Mouse (Mus musculus) heart, embryonic 16.5 days (tissue): ENCODE data around the gene Ppil4. TPM values are rescaled to one million over a fixed set of nuclear protein-coding genes. Genes with fewer than 3 reads are reported as not detected.

Source experiments
- ATAC-seq: fragments of 200-750 bp; cut with Nextera tagmentation; replicated peaks from 2 replicates; pipeline ENCODE4 v1.8.0; 2017; ENCODE audit warnings: moderate number of reproducible peaks; ENCODE audit not compliant: insufficient read depth, low FRiP score; ENCODE audit errors: extremely low read depth
- H3K27ac ChIP-seq: fragments of 300-500 bp; sonication (generic); 2 replicates; pipeline ENCODE4 v1.5.1; 2014; ENCODE audit warnings: mild to moderate bottlenecking, low read length, control low read depth, moderate library complexity
- H3K27me3 ChIP-seq: fragments of 300-500 bp; sonication (generic); 2 replicates; pipeline ENCODE4 v1.6.1; 2014; ENCODE audit warnings: low read length, mixed read lengths; ENCODE audit not compliant: control insufficient read depth, insufficient read depth
- H3K36me3 ChIP-seq: fragments of 300-500 bp; sonication (generic); 2 replicates; pipeline ENCODE4 v1.6.1; 2014; ENCODE audit not compliant: control insufficient read depth, insufficient read depth
- H3K4me1 ChIP-seq: fragments of 300-500 bp; sonication (generic); 2 replicates; pipeline ENCODE4 v1.6.1; 2014; ENCODE audit warnings: low read length, mixed read lengths; ENCODE audit not compliant: control insufficient read depth, insufficient read depth
- H3K4me2 ChIP-seq: fragments of 300-500 bp; sonication (generic); 2 replicates; pipeline ENCODE4 v1.6.1; 2014; ENCODE audit warnings: low read depth, mild to moderate bottlenecking, control low read depth, low read length
- H3K4me3 ChIP-seq: fragments of 300-500 bp; sonication (generic); 2 replicates; pipeline ENCODE4 v1.5.1; 2014; ENCODE audit warnings: mild to moderate bottlenecking, control low read depth, low read length
- H3K9ac ChIP-seq: fragments of 300-500 bp; sonication (generic); 2 replicates; pipeline ENCODE4 v1.6.1; 2014; ENCODE audit warnings: low read length, control low read depth
- H3K9me3 ChIP-seq: fragments of 300-500 bp; sonication (generic); replicated peaks from 2 replicates; pipeline ENCODE4 v1.6.1; 2016; ENCODE audit warnings: low read length; ENCODE audit not compliant: control insufficient read depth
- WGBS: fragments of 180-500 bp; shearing (Covaris S2); extraction: QIAGEN DNeasy Blood & Tissue Kit; methylation state at CpG from one replicate; pipeline ENCODE4 v1.1.7; 2014; 5-methylcytosine and 5-hydroxymethylcytosine counted together
- polyA plus RNA-seq: library from polyadenylated mRNA; unstranded; fragments of >200 nt; fragmentation: Nextera tagmentation; extraction: Ambion mirVana; gene quantifications from 2 replicates; pipeline ENCODE4 v1.2.1, GENCODE M21; 2015

Ppil4 gene
- polyA plus RNA-seq, 1 experiment from 2014 or later = 34.1 TPM

DNA sequence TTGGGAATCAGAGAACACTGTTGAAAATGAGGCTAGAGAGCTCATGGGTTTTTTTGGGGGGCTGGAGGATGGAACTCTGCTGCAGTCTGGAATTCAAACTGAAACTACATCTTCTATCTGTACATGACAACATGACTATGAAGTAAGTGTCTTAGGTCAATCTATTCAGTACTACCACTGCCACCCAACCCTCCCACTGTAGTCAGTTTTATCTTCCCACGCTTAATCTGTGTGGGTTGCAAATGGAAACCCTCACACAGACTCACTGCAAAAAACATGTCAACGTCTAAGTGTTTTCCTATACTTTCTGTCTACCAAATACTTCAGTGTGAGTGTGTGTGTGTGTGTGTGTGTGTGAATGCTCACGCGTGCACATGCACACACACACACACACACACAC lies 50.5 kb downstream of the Ppil4 start:
- no peak for ATAC-seq
- peaks cover 23% of the 10 kb centered on the region for H3K4me1 ChIP-seq
- H3K27me3 ChIP-seq = peaks cover 3% of the 10 kb centered on the region
- no peak overlapping the region for H3K27ac ChIP-seq
- 0 out of 2 replicates have a peak, but pooled peaks cover 5% of the 10 kb centered on the region for H3K9me3 ChIP-seq
- 88% methylated on average over 4 of the region's 4 CpGs for WGBS
- no peak overlapping the region for H3K4me3 ChIP-seq
- H3K9ac ChIP-seq = no peak overlapping the region
- no peaks in the 10 kb centered on the region for H3K36me3 ChIP-seq
- H3K4me2 ChIP-seq = no peak overlapping the region

DNA sequence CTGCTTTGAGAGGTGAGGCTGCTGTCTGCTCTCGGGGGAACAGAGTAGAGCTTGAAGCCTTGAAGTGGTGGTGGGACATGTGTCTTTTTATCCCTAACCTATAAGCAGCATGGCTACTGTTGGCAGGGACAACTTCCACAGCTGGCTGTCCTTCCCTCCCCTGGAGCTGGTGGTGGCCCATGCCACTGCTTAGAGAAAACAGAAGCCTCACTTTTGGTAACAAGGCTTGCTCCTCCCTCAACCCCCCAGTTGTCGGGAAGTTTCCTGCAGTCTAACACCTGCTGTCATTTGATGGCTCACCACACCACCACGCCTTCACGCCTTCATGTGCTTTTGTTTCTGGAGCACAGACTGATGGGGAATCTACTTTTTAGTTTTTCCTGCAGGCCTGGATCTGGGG lies 51.5 kb downstream of the Ppil4 start:
- H3K9me3 ChIP-seq = 0 out of 2 replicates have a peak, but pooled peaks cover 5% of the 10 kb centered on the region
- no peak for ATAC-seq
- whole genome bisulfite sequencing = 64% methylated on average over 4 of the region's 4 CpGs

GRCm38 (mm10) chr10:7845136-7845535 lies 52.4 kb downstream of the Ppil4 start:
- WGBS = 71% methylated on average over 8 of the region's 8 CpGs
- Histone ChIP-seq H3K9me3 (0 out of 2 replicates have a peak, but pooled peaks cover 5% of the 10 kb centered on the region), H3K4me1 (peaks cover 18% of the 10 kb centered on the region), H3K27me3 (no peaks in the 10 kb centered on the region; the same call in 1 of the 2 replicates), H3K9ac (no peak overlapping the region), H3K4me2 (no peak overlapping the region), H3K4me3 (no peak overlapping the region), H3K27ac (no peak overlapping the region), H3K36me3 (no peaks in the 10 kb centered on the region)
- ATAC-seq = no peak

More for the DNA sequence above, 51.5 kb downstream of the Ppil4 start:
- Histone ChIP-seq H3K27me3 (peaks cover 3% of the 10 kb centered on the region), H3K36me3 (no peaks in the 10 kb centered on the region), H3K9ac (no peak overlapping the region), H3K4me1 (peaks cover 23% of the 10 kb centered on the region), H3K4me3 (no peak overlapping the region), H3K27ac (no peak overlapping the region), H3K4me2 (no peak overlapping the region)

DNA sequence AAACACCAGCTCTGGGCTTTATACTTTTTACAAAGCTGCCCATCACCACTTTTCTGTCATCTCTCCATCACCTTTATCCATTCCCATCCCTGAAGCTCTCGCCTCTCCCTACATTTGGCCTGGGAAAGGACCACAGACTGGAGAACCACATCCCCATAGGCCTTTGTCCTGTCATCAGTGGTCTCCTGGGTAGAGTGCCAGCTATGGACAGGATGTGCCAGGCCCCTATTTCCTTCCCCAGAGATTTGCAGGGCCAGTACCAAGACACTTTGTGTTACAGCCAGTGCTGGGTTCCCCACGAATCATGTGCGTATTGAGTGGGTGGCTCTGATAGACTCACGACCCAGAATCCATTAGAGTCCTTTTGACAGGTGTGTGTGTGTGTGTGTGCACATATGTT lies 53.3 kb downstream of the Ppil4 start:
- peaks cover 14% of the 10 kb centered on the region for H3K4me1 ChIP-seq
- H3K9ac ChIP-seq = no peak overlapping the region
- H3K27ac ChIP-seq = no peak overlapping the region
- H3K27me3 ChIP-seq = no peaks in the 10 kb centered on the region
- H3K36me3 ChIP-seq = no peaks in the 10 kb centered on the region
- WGBS = 83% methylated on average over 4 of the region's 4 CpGs
- H3K9me3 ChIP-seq = 0 out of 2 replicates have a peak, but pooled peaks cover 5% of the 10 kb centered on the region
- no peak overlapping the region for H3K4me3 ChIP-seq
- no peak overlapping the region for H3K4me2 ChIP-seq
- ATAC-seq = no peak

DNA sequence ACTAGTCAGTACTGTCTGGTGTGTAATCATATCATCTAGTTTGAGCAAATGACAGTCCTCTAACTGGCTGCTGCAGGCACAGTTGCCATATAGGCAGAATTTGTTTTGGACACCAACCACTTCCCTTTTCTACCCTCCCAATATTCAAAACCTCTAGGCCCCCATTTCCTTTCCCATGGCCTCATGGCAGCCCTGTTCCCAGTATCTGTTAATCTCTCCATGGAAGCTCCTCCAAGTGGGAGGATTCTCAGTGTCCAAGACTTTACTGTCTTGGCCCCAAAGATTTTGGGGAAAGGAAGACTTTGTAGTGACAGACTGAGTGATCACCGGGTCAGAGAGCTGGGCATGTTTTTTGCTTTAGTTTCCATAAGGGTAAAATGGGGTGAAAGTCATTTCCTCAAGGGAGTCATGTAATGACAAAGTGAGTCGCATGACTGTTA lies 54.5 kb downstream of the Ppil4 start:
- no peak overlapping the region for H3K27ac ChIP-seq
- no peak overlapping the region for H3K4me3 ChIP-seq
- 0 out of 2 replicates have a peak, but pooled peaks cover 5% of the 10 kb centered on the region for H3K9me3 ChIP-seq
- WGBS = 78% methylated on average over 2 of the region's 2 CpGs
- peaks cover 2% of the 10 kb centered on the region; the same call in 1 of the 2 replicates for H3K4me1 ChIP-seq
- no peak for ATAC-seq
- H3K36me3 ChIP-seq = no peaks in the 10 kb centered on the region
- H3K27me3 ChIP-seq = no peaks in the 10 kb centered on the region
- no peak overlapping the region for H3K9ac ChIP-seq
- H3K4me2 ChIP-seq = no peak overlapping the region

DNA sequence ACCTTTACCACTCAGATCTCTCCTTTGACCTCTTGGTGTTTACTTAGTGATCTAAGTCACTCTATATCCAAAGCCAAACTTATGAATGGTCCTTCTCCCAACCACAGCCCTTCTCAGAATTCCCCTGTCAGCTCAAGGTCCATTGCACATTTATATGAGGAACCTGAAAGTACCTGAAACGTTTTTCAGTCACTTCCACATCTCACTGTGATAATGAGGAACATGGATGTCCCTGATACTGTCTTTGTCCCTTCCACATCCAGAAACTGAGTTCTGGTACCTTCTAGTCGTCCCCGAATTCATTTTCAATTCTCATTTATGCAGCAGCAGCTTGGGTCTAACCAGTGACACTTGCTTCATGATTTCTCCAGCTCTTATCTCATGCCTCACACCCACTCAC lies 59.2 kb downstream of the Ppil4 start:
- Histone ChIP-seq H3K9ac (no peak overlapping the region), H3K27me3 (no peaks in the 10 kb centered on the region), H3K9me3 (no peaks in the 10 kb centered on the region), H3K27ac (no peak overlapping the region), H3K4me3 (no peak overlapping the region), H3K4me2 (no peak overlapping the region), H3K36me3 (no peaks in the 10 kb centered on the region), H3K4me1 (no peaks in the 10 kb centered on the region)
- WGBS = 67% methylated on average over 3 of the region's 3 CpGs
- no peak for ATAC-seq

DNA sequence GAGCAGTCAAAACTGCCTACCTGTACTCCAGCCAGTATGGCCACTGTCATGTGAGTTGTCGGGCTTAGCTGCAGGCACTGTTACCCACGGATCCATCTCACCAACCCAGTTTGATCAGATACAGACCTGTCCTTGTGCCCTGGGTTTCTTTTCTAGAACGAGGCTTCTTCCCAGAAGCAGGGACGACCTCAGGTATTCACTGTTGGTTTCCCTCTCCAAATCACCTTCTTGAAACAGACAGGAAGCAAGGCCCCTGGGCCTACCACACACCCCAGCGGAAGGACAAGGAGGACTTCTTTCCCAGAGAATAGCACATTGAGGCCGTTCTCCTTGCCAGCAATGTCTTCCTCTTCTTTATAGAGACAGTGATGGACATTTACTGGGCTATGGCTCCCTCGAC lies 67.8 kb downstream of the Ppil4 start:
- 77% methylated on average over 7 of the region's 7 CpGs for WGBS

GRCm38 (mm10) chr10:7861259-7861936 lies 68.7 kb downstream of the Ppil4 start:
- Histone ChIP-seq H3K4me1 (no peaks in the 10 kb centered on the region), H3K36me3 (no peaks in the 10 kb centered on the region), H3K9ac (no peak overlapping the region), H3K27ac (no peak overlapping the region), H3K4me3 (no peak overlapping the region), H3K27me3 (no peaks in the 10 kb centered on the region), H3K4me2 (no peak overlapping the region), H3K9me3 (no peaks in the 10 kb centered on the region)
- 83% methylated on average over 14 of the region's 14 CpGs for WGBS
- no peak for ATAC-seq

More for the DNA sequence above, 67.8 kb downstream of the Ppil4 start:
- H3K36me3 ChIP-seq = no peaks in the 10 kb centered on the region
- H3K9me3 ChIP-seq = no peaks in the 10 kb centered on the region
- ATAC-seq = no peak
- H3K27me3 ChIP-seq = no peaks in the 10 kb centered on the region
- H3K27ac ChIP-seq = no peak overlapping the region
- H3K4me2 ChIP-seq = no peak overlapping the region
- no peak overlapping the region for H3K4me3 ChIP-seq
- H3K9ac ChIP-seq = no peak overlapping the region
- H3K4me1 ChIP-seq = no peaks in the 10 kb centered on the region

DNA sequence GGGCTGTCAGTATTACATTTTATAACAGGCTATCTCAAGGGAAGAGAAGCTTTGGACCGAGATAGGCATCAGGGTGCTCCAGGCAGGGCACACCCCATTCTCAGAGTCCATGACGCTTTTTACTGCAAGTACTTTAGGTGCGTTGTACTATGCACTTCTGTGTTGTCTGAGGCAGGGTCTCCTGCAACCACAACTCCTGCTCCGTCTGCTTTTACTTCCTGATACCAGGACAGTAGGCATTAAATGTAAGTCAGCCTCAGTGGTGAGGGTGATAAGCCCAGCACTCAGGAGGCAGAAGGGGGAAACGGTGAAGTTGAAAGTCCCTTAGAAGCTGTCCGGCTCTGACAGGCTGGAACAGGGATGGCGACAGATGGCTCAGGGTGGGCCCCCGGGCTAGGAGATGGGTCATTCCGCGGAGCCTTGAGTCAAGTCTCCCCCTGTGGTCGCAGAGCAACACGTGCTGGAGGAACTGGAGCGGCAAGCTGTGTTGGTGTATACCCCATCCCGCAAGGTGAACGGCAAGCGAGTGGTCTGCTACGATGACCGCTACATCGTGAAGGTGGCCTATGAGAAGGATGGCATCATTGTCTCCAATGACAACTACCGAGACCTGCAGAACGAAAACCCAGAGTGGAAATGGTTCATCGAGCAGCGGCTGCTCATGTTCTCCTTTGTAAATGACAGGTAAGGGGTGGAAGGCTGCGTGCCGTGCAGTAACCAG lies 69.4 kb downstream of the Ppil4 start:
- Histone ChIP-seq H3K9ac (no peak overlapping the region), H3K4me1 (no peaks in the 10 kb centered on the region), H3K4me3 (no peak overlapping the region), H3K36me3 (no peaks in the 10 kb centered on the region), H3K27me3 (no peaks in the 10 kb centered on the region; the same call in 1 of the 2 replicates), H3K27ac (no peak overlapping the region), H3K4me2 (no peak overlapping the region), H3K9me3 (no peaks in the 10 kb centered on the region)
- no peak for ATAC-seq
- 88% methylated on average over 25 of the region's 25 CpGs for WGBS
